Mouse (Mus musculus): ENCODE data around the gene Grhl1. TPM values are rescaled to one million over a fixed set of nuclear protein-coding genes. Genes with fewer than 3 reads are reported as not detected.

Gene Grhl1
- polyA plus RNA-seq, 1 experiment from 2014 or later = 0.52 TPM

GRCm38 (mm10) chr12:24597376-24597775 is 25.3 kb downstream of the Grhl1 start:
- H3K9me3 ChIP-seq = no peaks in the 10 kb centered on the region
- no peak overlapping the region for H3K4me3 ChIP-seq (replicated peaks)
- H3K27me3 ChIP-seq = peaks cover 5% of the 10 kb centered on the region; the same call in 1 of the 2 replicates
- H3K4me1 ChIP-seq = peaks cover 10% of the 10 kb centered on the region
- H3K36me3 ChIP-seq (replicated peaks) = no peaks in the 10 kb centered on the region
- 89% methylated on average over 6 of the region's 6 CpGs for WGBS
- H3K4me2 ChIP-seq = no peak overlapping the region
- H3K9ac ChIP-seq = no peak overlapping the region
- ATAC-seq (ENCODE audit: low FRiP score) = no peak
- H3K27ac ChIP-seq = no peak overlapping the region

GRCm38 (mm10) chr12:24599366-24599895 is 27.3 kb downstream of the Grhl1 start:
- Histone ChIP-seq H3K4me2 (no peak overlapping the region), H3K4me1 (no peaks in the 10 kb centered on the region), H3K27ac (no peak overlapping the region), H3K27me3 (peaks cover 5% of the 10 kb centered on the region; the same call in 1 of the 2 replicates), H3K4me3 (replicated peaks) (no peak overlapping the region), H3K36me3 (replicated peaks) (no peaks in the 10 kb centered on the region), H3K9me3 (no peaks in the 10 kb centered on the region), H3K9ac (no peak overlapping the region)
- WGBS = 70% methylated on average over 8 of the region's 8 CpGs
- ATAC-seq (ENCODE audit: low FRiP score) = no peak

GRCm38 (mm10) chr12:24600074-24600473 is 28.0 kb downstream of the Grhl1 start:
- Histone ChIP-seq H3K4me3 (replicated peaks) (no peak overlapping the region), H3K4me2 (no peak overlapping the region), H3K27ac (no peak overlapping the region), H3K4me1 (no peaks in the 10 kb centered on the region), H3K9ac (no peak overlapping the region), H3K36me3 (replicated peaks) (no peaks in the 10 kb centered on the region), H3K27me3 (peaks cover 5% of the 10 kb centered on the region; the same call in 1 of the 2 replicates), H3K9me3 (no peaks in the 10 kb centered on the region)
- 84% methylated on average over 7 of the region's 7 CpGs for WGBS
- ATAC-seq (ENCODE audit: low FRiP score) = no peak

- WGBS = 5% methylated on average over 9 of the region's 9 CpGs
- Histone ChIP-seq H3K4me3 (replicated peaks) (no peak overlapping the region), H3K4me1 (no peaks in the 10 kb centered on the region), H3K4me2 (no peak overlapping the region), H3K36me3 (replicated peaks) (no peaks in the 10 kb centered on the region), H3K9ac (no peak overlapping the region), H3K27me3 (peaks cover 5% of the 10 kb centered on the region; the same call in 1 of the 2 replicates), H3K27ac (no peak overlapping the region), H3K9me3 (no peaks in the 10 kb centered on the region)
- ATAC-seq (ENCODE audit: low FRiP score) = peak; percentile 83
Measured at GRCm38 (mm10) chr12:24600806-24601205, 28.7 kb downstream of the Grhl1 start.

- no peaks in the 10 kb centered on the region for H3K9me3 ChIP-seq
- 0 out of 2 replicates have a peak, but pooled peaks cover 3% of the 10 kb centered on the region for H3K4me1 ChIP-seq
- H3K27me3 ChIP-seq = peaks cover 5% of the 10 kb centered on the region; the same call in 1 of the 2 replicates
- WGBS = 40% methylated on average over 2 of the region's 2 CpGs
- no peaks in the 10 kb centered on the region for H3K36me3 ChIP-seq (replicated peaks)
- ATAC-seq (ENCODE audit: low FRiP score) = no peak
- no peak overlapping the region for H3K4me3 ChIP-seq (replicated peaks)
- no peak overlapping the region for H3K27ac ChIP-seq
- no peak overlapping the region for H3K9ac ChIP-seq
- H3K4me2 ChIP-seq = no peak overlapping the region
Measured at GRCm38 (mm10) chr12:24603266-24603665, 31.2 kb downstream of the Grhl1 start.

GRCm38 (mm10) chr12:24606166-24606565 is 34.1 kb downstream of the Grhl1 start:
- no peaks in the 10 kb centered on the region for H3K9me3 ChIP-seq
- no peak overlapping the region for H3K4me2 ChIP-seq
- H3K27ac ChIP-seq = no peak overlapping the region
- no peak overlapping the region for H3K4me3 ChIP-seq (replicated peaks)
- H3K27me3 ChIP-seq = peaks cover 5% of the 10 kb centered on the region; the same call in 1 of the 2 replicates
- no peaks in the 10 kb centered on the region for H3K36me3 ChIP-seq (replicated peaks)
- WGBS = 40% methylated on average over 10 of the region's 10 CpGs
- no peak for ATAC-seq (ENCODE audit: low FRiP score)
- H3K9ac ChIP-seq = no peak overlapping the region
- 0 out of 2 replicates have a peak, but pooled peaks cover 3% of the 10 kb centered on the region for H3K4me1 ChIP-seq

- Histone ChIP-seq H3K4me2 (no peak overlapping the region), H3K9me3 (no peaks in the 10 kb centered on the region), H3K4me1 (no peaks in the 10 kb centered on the region), H3K9ac (no peak overlapping the region), H3K27ac (no peak overlapping the region), H3K27me3 (no peaks in the 10 kb centered on the region), H3K36me3 (replicated peaks) (no peaks in the 10 kb centered on the region), H3K4me3 (replicated peaks) (no peak overlapping the region)
- no peak for ATAC-seq (ENCODE audit: low FRiP score)
- 84% methylated on average over 6 of the region's 6 CpGs for WGBS
Measured at GRCm38 (mm10) chr12:24612591-24612990, 40.5 kb downstream of the Grhl1 start.

- no peak overlapping the region for H3K9ac ChIP-seq
Measured at GRCm38 (mm10) chr12:24614452-24615075, 42.5 kb downstream of the Grhl1 start.

GRCm38 (mm10) chr12:24615140-24615539 is 43.1 kb downstream of the Grhl1 start:
- 89% methylated on average over 3 of the region's 3 CpGs for WGBS
- no peaks in the 10 kb centered on the region for H3K4me1 ChIP-seq
- no peaks in the 10 kb centered on the region for H3K9me3 ChIP-seq
- ATAC-seq (ENCODE audit: low FRiP score) = no peak
- H3K36me3 ChIP-seq (replicated peaks) = no peaks in the 10 kb centered on the region
- no peak overlapping the region for H3K27ac ChIP-seq
- no peak overlapping the region for H3K9ac ChIP-seq
- H3K27me3 ChIP-seq = no peaks in the 10 kb centered on the region
- no peak overlapping the region for H3K4me2 ChIP-seq
- no peak overlapping the region for H3K4me3 ChIP-seq (replicated peaks)

More at GRCm38 (mm10) chr12:24614452-24615075, 42.5 kb downstream of the Grhl1 start:
- no peak for ATAC-seq (ENCODE audit: low FRiP score)
- Histone ChIP-seq H3K27me3 (no peaks in the 10 kb centered on the region), H3K4me2 (no peak overlapping the region), H3K4me3 (replicated peaks) (no peak overlapping the region), H3K27ac (no peak overlapping the region), H3K36me3 (replicated peaks) (no peaks in the 10 kb centered on the region), H3K9me3 (no peaks in the 10 kb centered on the region), H3K4me1 (no peaks in the 10 kb centered on the region)
- WGBS = 84% methylated on average over 17 of the region's 17 CpGs

- Histone ChIP-seq H3K4me3 (replicated peaks) (no peak overlapping the region), H3K4me1 (peaks cover 9% of the 10 kb centered on the region; the same call in 1 of the 2 replicates), H3K9ac (no peak overlapping the region), H3K27me3 (no peaks in the 10 kb centered on the region), H3K27ac (no peak overlapping the region), H3K4me2 (no peak overlapping the region), H3K9me3 (no peaks in the 10 kb centered on the region), H3K36me3 (replicated peaks) (no peaks in the 10 kb centered on the region)
- WGBS = 86% methylated on average over 4 of the region's 4 CpGs
- ATAC-seq (ENCODE audit: low FRiP score) = no peak
Measured at GRCm38 (mm10) chr12:24619436-24619835, 47.4 kb downstream of the Grhl1 start.

GRCm38 (mm10) chr12:24623486-24624251 is 51.6 kb downstream of the Grhl1 start:
- Histone ChIP-seq H3K4me1 (peaks cover 12% of the 10 kb centered on the region; the same call in 1 of the 2 replicates), H3K4me2 (no peak overlapping the region), H3K4me3 (replicated peaks) (no peak overlapping the region), H3K9me3 (no peaks in the 10 kb centered on the region), H3K9ac (no peak overlapping the region), H3K27ac (no peak overlapping the region), H3K36me3 (replicated peaks) (no peaks in the 10 kb centered on the region), H3K27me3 (no peaks in the 10 kb centered on the region)
- ATAC-seq (ENCODE audit: low FRiP score) = no peak
- 81% methylated on average over 12 of the region's 12 CpGs for WGBS

GRCm38 (mm10) chr12:24626401-24626800 is 54.3 kb downstream of the Grhl1 start:
- Histone ChIP-seq H3K4me3 (replicated peaks) (no peak overlapping the region), H3K4me1 (peaks cover 12% of the 10 kb centered on the region; the same call in 1 of the 2 replicates), H3K9me3 (no peaks in the 10 kb centered on the region), H3K36me3 (replicated peaks) (no peaks in the 10 kb centered on the region), H3K27ac (no peak overlapping the region), H3K9ac (no peak overlapping the region), H3K4me2 (no peak overlapping the region), H3K27me3 (no peaks in the 10 kb centered on the region)
- no peak for ATAC-seq (ENCODE audit: low FRiP score)
- WGBS = 92% methylated on average over 5 of the region's 5 CpGs

Measured in forebrain, embryonic 12.5 days (tissue).